In the genomic region with DNA sequence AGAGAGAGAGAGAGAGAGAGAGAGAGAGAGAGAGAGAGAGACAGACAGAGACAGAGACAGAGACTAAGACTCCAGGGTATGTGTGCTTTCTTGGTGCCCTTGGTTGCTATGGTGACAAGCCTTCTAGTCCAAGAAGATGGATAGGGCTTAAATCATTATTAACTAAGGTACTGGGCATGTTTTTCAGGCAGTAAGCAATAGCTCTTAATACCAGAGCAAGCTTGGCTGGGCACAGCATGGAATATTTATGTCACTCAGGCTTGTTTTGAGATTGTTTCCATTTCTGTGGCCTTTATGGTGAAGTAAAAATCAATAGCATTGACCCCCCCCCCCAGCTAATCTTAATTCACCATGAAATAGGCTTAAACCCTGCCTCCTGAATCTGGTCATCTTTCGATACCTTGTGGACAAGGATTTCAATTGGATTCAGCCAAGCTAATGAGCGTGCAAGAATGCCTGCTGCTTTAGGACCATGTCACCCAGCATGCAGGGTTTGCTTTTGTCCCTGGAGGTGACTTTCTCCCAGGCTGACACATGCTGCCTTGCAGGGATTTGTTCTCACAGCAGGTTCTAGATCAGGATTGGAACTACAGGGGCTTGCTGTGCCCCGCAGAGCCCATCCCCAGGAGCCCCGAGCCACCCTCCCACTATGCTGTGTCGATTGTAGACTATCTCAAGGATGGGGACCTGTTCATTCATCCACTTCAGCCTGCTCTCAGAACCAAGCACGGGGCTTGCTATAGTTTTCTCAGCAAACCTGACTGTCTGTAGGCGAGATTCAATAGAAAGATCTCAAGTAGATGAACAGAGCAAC, we compare ENCODE assay signal across 18 mouse cellular contexts. TPM values are rescaled to one million over a fixed set of nuclear protein-coding genes. Genes with fewer than 3 reads are reported as not detected.
DNase-seq lines count a peak whose midpoint lies in the region; ATAC-seq and TF ChIP-seq lines count a peak whose summit lies in the region.
"Had no signal": no experiment of that assay in that cellular context is flagged by ENCODE, and none has a peak within 500 bp of the region (broad histone marks: within the 10 kb centered on the region; RNA-seq: fewer than 3 reads in every experiment).

No protein-coding gene starts in this region.

- TF ChIP-seq CTCF in brain, embryonic 14.5 days (IDR thresholded peaks at IDR 0.05; ENCODE audit: borderline replicate concordance, extremely low read depth, insufficient read depth, insufficient read length), result no peak

- peak; percentile 83 for DNase-seq in brain, embryonic 14.5 days (ENCODE audit: low read depth)
- DNase-seq in adrenal gland, adult 8-10 months, result no peak
- no peak for DNase-seq in adrenal gland, postnatal 4 days (ENCODE audit: low spot score in 2 of 2)
- DNase-seq: cerebellum, adult 2 months; heart, adult 18-20 months; lung, embryonic 14.5 days had no signal

- peak; percentile 73; the same call in 1 of the 2 replicates for ATAC-seq in hindbrain, embryonic 12.5 days (ENCODE audit: low FRiP score)
- peak; percentile 84 for ATAC-seq in midbrain, embryonic 12.5 days (ENCODE audit: low FRiP score, low read depth)
- peak; percentile 81 for ATAC-seq in neural tube, embryonic 13.5 days (ENCODE audit: low read depth)
- ATAC-seq in megakaryocyte, adult 5-6 weeks (ENCODE audit: poor library complexity, severe bottlenecking), result no peak
- ATAC-seq: forebrain, embryonic 13.5 days; inflammation-experienced regulatory T-cells, adult 6 months had no signal

- no peaks in the 10 kb centered on the region for H3K9me3 ChIP-seq in hindbrain, embryonic 12.5 days (replicated peaks)
- no peaks in the 10 kb centered on the region for H3K9me3 ChIP-seq in midbrain, embryonic 12.5 days
- H3K9me3 ChIP-seq in neural tube, embryonic 13.5 days, result no peaks in the 10 kb centered on the region
- H3K9me3 ChIP-seq: forebrain, embryonic 13.5 days; kidney, embryonic 15.5 days had no signal

- H3K4me3 ChIP-seq in hindbrain, embryonic 12.5 days, result no peak overlapping the region
- no peak overlapping the region for H3K4me3 ChIP-seq in midbrain, embryonic 12.5 days
- no peak overlapping the region for H3K4me3 ChIP-seq in neural tube, embryonic 13.5 days
- H3K4me3 ChIP-seq: forebrain, embryonic 13.5 days; kidney, embryonic 15.5 days; myocyte had no signal

- 35% methylated on average over 7 of the region's 7 CpGs for WGBS in hindbrain, embryonic 12.5 days
- 21% methylated on average over 7 of the region's 7 CpGs for WGBS in midbrain, embryonic 12.5 days
- 37% methylated on average over 7 of the region's 7 CpGs for WGBS in neural tube, embryonic 13.5 days

- peaks cover 63% of the 10 kb centered on the region for H3K27me3 ChIP-seq in hindbrain, embryonic 12.5 days
- H3K27me3 ChIP-seq in midbrain, embryonic 12.5 days, result peaks cover 93% of the 10 kb centered on the region
- H3K27me3 ChIP-seq in neural tube, embryonic 13.5 days, result peaks cover 79% of the 10 kb centered on the region
- H3K27me3 ChIP-seq: kidney, embryonic 15.5 days had no signal

- H3K4me1 ChIP-seq in hindbrain, embryonic 12.5 days, result peaks cover 11% of the 10 kb centered on the region
- H3K4me1 ChIP-seq in midbrain, embryonic 12.5 days, result peaks cover 10% of the 10 kb centered on the region
- peaks cover 19% of the 10 kb centered on the region for H3K4me1 ChIP-seq in neural tube, embryonic 13.5 days (replicated peaks)
- H3K4me1 ChIP-seq: kidney, embryonic 15.5 days had no signal

- no peak overlapping the region for H3K9ac ChIP-seq in hindbrain, embryonic 12.5 days
- no peak overlapping the region for H3K9ac ChIP-seq in midbrain, embryonic 12.5 days (replicated peaks)
- H3K9ac ChIP-seq in neural tube, embryonic 13.5 days, result no peak overlapping the region
- H3K9ac ChIP-seq: forebrain, embryonic 13.5 days; kidney, embryonic 15.5 days; lung, embryonic 14.5 days had no signal

- TF ChIP-seq POLR2A in brain, embryonic 14.5 days (IDR thresholded peaks at IDR 0.05; ENCODE audit: borderline replicate concordance, extremely low read depth, insufficient read depth, insufficient read length, poor library complexity, severe bottlenecking), result no peak

- H3K4me2 ChIP-seq in hindbrain, embryonic 12.5 days (replicated peaks), result no peak overlapping the region
- no peak overlapping the region for H3K4me2 ChIP-seq in midbrain, embryonic 12.5 days (replicated peaks)
- no peak overlapping the region for H3K4me2 ChIP-seq in neural tube, embryonic 13.5 days
- H3K4me2 ChIP-seq: forebrain, embryonic 13.5 days; kidney, embryonic 15.5 days; lung, embryonic 14.5 days had no signal

- H3K36me3 ChIP-seq in hindbrain, embryonic 12.5 days, result no peaks in the 10 kb centered on the region
- no peaks in the 10 kb centered on the region for H3K36me3 ChIP-seq in midbrain, embryonic 12.5 days
- H3K36me3 ChIP-seq in neural tube, embryonic 13.5 days, result no peaks in the 10 kb centered on the region
- H3K36me3 ChIP-seq: kidney, embryonic 15.5 days had no signal

- H3K27ac ChIP-seq in hindbrain, embryonic 12.5 days, result peak overlapping the region; percentile 36
- H3K27ac ChIP-seq in midbrain, embryonic 12.5 days (replicated peaks), result no peak overlapping the region
- peak overlapping the region; percentile 52 for H3K27ac ChIP-seq in neural tube, embryonic 13.5 days (replicated peaks)
- H3K27ac ChIP-seq: forebrain, embryonic 13.5 days; kidney, embryonic 15.5 days; macrophage had no signal

RNA-seq across cellular contexts. Expression of gene Slc6a11, which starts 51.5 kb away (rescaled TPM):
- polyA plus RNA-seq in brain, embryonic 14.5 days (2012; rRNA removed), result 22.8 and 46.2 TPM in 2 replicates
- polyA plus RNA-seq in hindbrain, embryonic 12.5 days (2016; fragmentation: Nextera tagmentation; extraction: Ambion mirVana), result 4.6 and 5.4 TPM in 2 replicates
- 1.6 and 2.2 TPM in 2 replicates for polyA plus RNA-seq in midbrain, embryonic 12.5 days (2016; fragmentation: Nextera tagmentation; extraction: Ambion mirVana)
- polyA plus RNA-seq in neural tube, embryonic 13.5 days (2015; fragmentation: Nextera tagmentation; extraction: Ambion mirVana), result 33.4 and 35.5 TPM in 2 replicates
- not detected in 2 replicates for total RNA-seq in megakaryocyte, adult 5-6 weeks (2015)
- total RNA-seq in megakaryocyte, adult 5-6 weeks (2017), result not detected in 2 replicates
- under 1 TPM; 0.12 to 0.31 (median 0.18) TPM for total RNA-seq in adrenal gland, adult 8-10 months (2022)
- total RNA-seq in adrenal gland, postnatal 4 days (2021), result 1 to 10 TPM in 1 of 2 experiments, under 1 TPM in 1; 0.56 to 1.5 TPM
- total RNA-seq: common myeloid progenitor, adult 5-6 weeks; heart, adult 18-20 months; liver, adult 2 months had no signal
- polyA plus RNA-seq: heart, embryonic 16.5 days; inflammation-experienced regulatory T-cells, adult 6 months; liver, adult 2 months; macrophage; myocyte had no signal
